Mouse (Mus musculus): ENCODE measurements at regions not wholly inside any gene's neighbourhood (a gene's known extent, or its start where the extent isn't known, plus 50 kb on each side); places are given as distances from the start of the nearest gene placed in this dataset.
"Not testable (repeated sequence)": the region's sequence is repeated elsewhere in the genome, so short reads cannot be mapped to it uniquely, and the experiment has no call there.

GRCm38 (mm10) chr10:15321480-15321879 is 603.5 kb upstream of the Gje1 start:
- no peak for DNase-seq (ENCODE audit: low spot score in 2 of 2)

- no peak for DNase-seq (ENCODE audit: low spot score in 2 of 2)
These were observed 599.1 kb upstream of the Gje1 start for GRCm38 (mm10) chr10:15317017-15317607.

GRCm38 (mm10) chr10:15310650-15311049 is 592.6 kb upstream of the Gje1 start:
- DNase-seq (ENCODE audit: low spot score in 2 of 2): no peak

GRCm38 (mm10) chr10:15305811-15306473 is 587.9 kb upstream of the Gje1 start:
- no peak for DNase-seq (ENCODE audit: low spot score in 2 of 2)

GRCm38 (mm10) chr10:15300199-15301085 is 582.4 kb upstream of the Gje1 start:
- peak; percentile 26 to 65 for DNase-seq (ENCODE audit: low spot score in 2 of 2)

GRCm38 (mm10) chr10:15299331-15300198 is 581.6 kb upstream of the Gje1 start:
- no peak for DNase-seq (ENCODE audit: low spot score in 2 of 2)

- no peak for DNase-seq (ENCODE audit: low spot score in 2 of 2)
These were observed 579.2 kb upstream of the Gje1 start for GRCm38 (mm10) chr10:15297257-15297656.

- DNase-seq (ENCODE audit: low spot score in 2 of 2): no peak
These were observed 576.1 kb upstream of the Gje1 start for GRCm38 (mm10) chr10:15294125-15294524.

GRCm38 (mm10) chr10:15263337-15263736 is 545.3 kb upstream of the Gje1 start:
- DNase-seq (ENCODE audit: low spot score in 2 of 2): not testable (repeated sequence)

- DNase-seq (ENCODE audit: low spot score in 2 of 2): not testable (repeated sequence)
These were observed 544.3 kb upstream of the Gje1 start for GRCm38 (mm10) chr10:15262282-15262681.

GRCm38 (mm10) chr10:15249402-15250086 is 531.5 kb upstream of the Gje1 start:
- no peak for DNase-seq (ENCODE audit: low spot score in 2 of 2)

GRCm38 (mm10) chr10:15248899-15249298 is 530.9 kb upstream of the Gje1 start:
- DNase-seq (ENCODE audit: low spot score in 2 of 2): no peak

GRCm38 (mm10) chr10:15244376-15245262 is 526.6 kb upstream of the Gje1 start:
- no peak for DNase-seq (ENCODE audit: low spot score in 2 of 2)

- no peak for DNase-seq (ENCODE audit: low spot score in 2 of 2)
These were observed 525.4 kb upstream of the Gje1 start for GRCm38 (mm10) chr10:15243460-15243859.

- DNase-seq (ENCODE audit: low spot score in 2 of 2): no peak
These were observed 500.9 kb upstream of the Gje1 start for GRCm38 (mm10) chr10:15218883-15219282.

GRCm38 (mm10) chr10:15179585-15179984 is 461.6 kb upstream of the Gje1 start:
- DNase-seq (ENCODE audit: low spot score in 2 of 2): no peak

- no peak for DNase-seq (ENCODE audit: low spot score in 2 of 2)
These were observed 456.4 kb upstream of the Gje1 start for GRCm38 (mm10) chr10:15174421-15174820.

GRCm38 (mm10) chr10:15172558-15172957 is 454.5 kb upstream of the Gje1 start:
- DNase-seq (ENCODE audit: low spot score in 2 of 2): no peak

- no peak for DNase-seq (ENCODE audit: low spot score in 2 of 2)
These were observed 422.7 kb upstream of the Gje1 start for GRCm38 (mm10) chr10:15140703-15141102.

Data from adrenal gland, postnatal 4 days (tissue).